Comparison of ENCODE assay signal across 35 mouse cellular contexts in the genomic region with DNA sequence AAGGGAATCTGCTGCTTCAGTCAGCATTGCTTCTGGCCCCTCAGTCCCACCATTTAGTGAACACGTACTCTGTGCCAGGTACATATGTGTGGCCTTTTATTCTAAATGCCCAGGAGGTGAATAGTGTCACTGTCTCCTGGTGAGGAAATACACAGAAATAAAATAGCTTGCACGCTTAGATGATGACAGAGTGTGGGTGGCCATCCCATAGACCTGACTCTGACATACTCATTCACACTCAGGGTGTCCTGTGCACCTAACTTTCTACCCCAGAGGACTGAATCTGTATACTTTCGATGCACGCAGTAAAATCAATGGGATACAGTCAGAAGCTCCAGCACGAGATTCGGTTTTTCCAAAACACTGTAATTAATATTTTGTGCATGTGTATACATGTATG.
"Had no signal": no experiment of that assay in that cellular context is flagged by ENCODE, and none has a peak within 500 bp of the region (broad histone marks: within the 10 kb centered on the region; RNA-seq: fewer than 3 reads in every experiment).

No protein-coding gene starts in this region.

- H3K27ac ChIP-seq: heart, embryonic 10.5 days; heart, embryonic 13.5 days; heart, embryonic 15.5 days; hindbrain, embryonic 10.5 days; hindbrain, embryonic 12.5 days; hindbrain, embryonic 13.5 days; hindbrain, embryonic 14.5 days; hindbrain, embryonic 15.5 days; hindbrain, postnatal 0 days; intestine, embryonic 15.5 days; kidney, embryonic 15.5 days; kidney, postnatal 0 days; layer of hippocampus, adult 2 months had no signal

- DNase-seq: heart, postnatal 10 days; heart, postnatal 14 days; heart, postnatal 36 days; heart, postnatal 4 days; kidney, adult 11 months; kidney, adult 18-20 months; kidney, adult 2 months; kidney, adult 8-10 months; kidney, adult 9 months; kidney, postnatal 10 days; kidney, postnatal 14 days; kidney, postnatal 25 days; kidney, postnatal 36 days; kidney, postnatal 4 days; layer of hippocampus, adult 9-11 months; layer of hippocampus, postnatal 36 days had no signal

- H3K36me3 ChIP-seq: heart, embryonic 10.5 days; heart, embryonic 12.5 days; heart, embryonic 13.5 days; heart, embryonic 15.5 days; hindbrain, embryonic 10.5 days; hindbrain, embryonic 12.5 days; hindbrain, embryonic 13.5 days; hindbrain, embryonic 15.5 days; intestine, embryonic 15.5 days; kidney, embryonic 15.5 days had no signal

- ATAC-seq: hindbrain, embryonic 16.5 days; hindbrain, postnatal 0 days; inflammation-experienced regulatory T-cells, adult 6 months; intestine, embryonic 15.5 days; intestine, embryonic 16.5 days; intestine, postnatal 0 days had no signal

- H3K27me3 ChIP-seq: heart, embryonic 12.5 days; heart, embryonic 13.5 days; heart, embryonic 15.5 days; hindbrain, embryonic 12.5 days; hindbrain, embryonic 13.5 days; hindbrain, embryonic 15.5 days; intestine, embryonic 15.5 days; kidney, embryonic 15.5 days had no signal

- H3K9ac ChIP-seq: heart, embryonic 12.5 days; heart, embryonic 13.5 days; heart, embryonic 15.5 days; hindbrain, embryonic 12.5 days; hindbrain, embryonic 13.5 days; hindbrain, embryonic 14.5 days; hindbrain, embryonic 15.5 days; intestine, embryonic 15.5 days; kidney, embryonic 15.5 days had no signal

- H3K4me1 ChIP-seq: hindbrain, embryonic 10.5 days; hindbrain, embryonic 12.5 days; hindbrain, embryonic 13.5 days; hindbrain, embryonic 15.5 days; intestine, embryonic 15.5 days had no signal

- H3K4me2 ChIP-seq: heart, embryonic 11.5 days; heart, embryonic 12.5 days; heart, embryonic 13.5 days; heart, embryonic 15.5 days; hindbrain, embryonic 12.5 days; hindbrain, embryonic 13.5 days; hindbrain, embryonic 14.5 days; hindbrain, embryonic 15.5 days; intestine, embryonic 15.5 days; kidney, embryonic 15.5 days had no signal

- H3K4me3 ChIP-seq: heart, embryonic 10.5 days; heart, embryonic 12.5 days; heart, embryonic 13.5 days; heart, embryonic 15.5 days; hindbrain, embryonic 10.5 days; hindbrain, embryonic 12.5 days; hindbrain, embryonic 13.5 days; hindbrain, embryonic 15.5 days; intestine, embryonic 15.5 days; kidney, embryonic 15.5 days; layer of hippocampus, adult 2 months had no signal

- H3K9me3 ChIP-seq: heart, embryonic 10.5 days; heart, embryonic 15.5 days; hindbrain, embryonic 10.5 days; hindbrain, embryonic 12.5 days; hindbrain, embryonic 13.5 days; hindbrain, embryonic 15.5 days; intestine, embryonic 15.5 days had no signal
